Mouse (Mus musculus) heart, embryonic 13.5 days (tissue): ENCODE data around the gene Pou2f2. TPM values are rescaled to one million over a fixed set of nuclear protein-coding genes. Genes with fewer than 3 reads are reported as not detected.
"Not testable (repeated sequence)": the region's sequence is repeated elsewhere in the genome, so short reads cannot be mapped to it uniquely, and the experiment has no call there.

ENCODE experiments used
- ATAC-seq: fragments of 200-750 bp; cut with Nextera tagmentation; 2 replicates; pipeline ENCODE4 v1.8.0; 2017; ENCODE audit warnings: moderate TSS enrichment; ENCODE audit not compliant: insufficient number of reproducible peaks, low FRiP score, low TSS enrichment; ENCODE audit errors: extremely low read depth
- H3K27ac ChIP-seq: fragments of 300-500 bp; sonication (generic); replicated peaks from 2 replicates; pipeline ENCODE4 v1.5.1; 2015; ENCODE audit warnings: moderate library complexity, mild to moderate bottlenecking, inconsistent platforms
- H3K27me3 ChIP-seq: fragments of 300-500 bp; sonication (generic); replicated peaks from 2 replicates; pipeline ENCODE4 v1.6.1; 2015; ENCODE audit warnings: mild to moderate bottlenecking, inconsistent platforms
- H3K36me3 ChIP-seq: fragments of 300-500 bp; sonication (generic); 2 replicates; pipeline ENCODE4 v1.6.1; 2015; ENCODE audit warnings: mild to moderate bottlenecking, inconsistent platforms
- H3K4me1 ChIP-seq: fragments of 300-500 bp; sonication (generic); 2 replicates; pipeline ENCODE4 v1.6.1; 2015; ENCODE audit warnings: inconsistent platforms
- H3K4me2 ChIP-seq: fragments of 300-500 bp; sonication (generic); 2 replicates; pipeline ENCODE4 v1.6.1; 2015; ENCODE audit warnings: inconsistent platforms, mild to moderate bottlenecking, moderate library complexity
- H3K4me3 ChIP-seq: fragments of 300-500 bp; sonication (generic); 2 replicates; pipeline ENCODE4 v1.5.1; 2015; ENCODE audit warnings: moderate library complexity, mild to moderate bottlenecking, inconsistent platforms
- H3K9ac ChIP-seq: fragments of 300-500 bp; sonication (generic); 2 replicates; pipeline ENCODE4 v1.6.1; 2015; ENCODE audit warnings: inconsistent platforms, mild to moderate bottlenecking, moderate library complexity
- H3K9me3 ChIP-seq: fragments of 300-500 bp; sonication (generic); 2 replicates; pipeline ENCODE4 v1.6.1; 2016; ENCODE audit warnings: inconsistent platforms
- WGBS: fragments of 180-500 bp; shearing (Covaris S2); methylation state at CpG from one replicate; pipeline ENCODE4 v1.1.7; 2015; ENCODE audit warnings: mixed read lengths; 5-methylcytosine and 5-hydroxymethylcytosine counted together
- microRNA-seq: library from miRNA; unstranded; fragments of <30 nt; microRNA quantifications from one replicate; pipeline ENCODE4, GENCODE M21; 2016
- polyA plus RNA-seq: library from polyadenylated mRNA; unstranded; fragments of >200 nt; fragmentation: Nextera tagmentation; extraction: Ambion mirVana; gene quantifications from 2 replicates; pipeline ENCODE4 v1.2.1, GENCODE M21; 2015

Pou2f2 gene
- polyA plus RNA-seq, 1 experiment from 2014 or later, result 0.43 TPM

DNA sequence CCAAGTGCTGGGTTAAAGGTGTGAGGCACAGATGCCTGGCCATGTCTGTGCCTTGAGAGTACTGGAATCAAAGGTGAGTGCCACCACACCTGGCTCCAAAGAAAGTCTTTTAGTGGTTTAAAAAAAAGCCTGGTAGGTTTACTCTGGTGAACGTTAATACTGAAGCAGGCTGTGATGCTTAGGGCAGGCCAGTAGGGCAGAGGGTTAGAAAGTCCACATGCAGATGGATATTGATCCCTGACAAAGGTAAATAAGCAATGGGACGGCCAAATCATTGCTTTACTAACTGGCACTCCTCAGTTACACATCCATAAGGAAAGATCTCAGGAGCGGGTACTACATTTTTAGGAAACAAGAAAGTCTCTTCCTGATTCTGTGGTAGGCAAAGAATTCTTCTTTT, 126.9 kb downstream of the Pou2f2 start:
- Histone ChIP-seq H3K27me3 (no peaks in the 10 kb centered on the region), H3K9me3 (no peaks in the 10 kb centered on the region), H3K4me2 (no peak overlapping the region), H3K4me3 (no peak overlapping the region), H3K4me1 (peaks cover 25% of the 10 kb centered on the region), H3K36me3 (peaks cover 85% of the 10 kb centered on the region), H3K9ac (no peak overlapping the region), H3K27ac (no peak overlapping the region)
- no peak for ATAC-seq
- 88% methylated on average over 3 of the region's 3 CpGs for WGBS

DNA sequence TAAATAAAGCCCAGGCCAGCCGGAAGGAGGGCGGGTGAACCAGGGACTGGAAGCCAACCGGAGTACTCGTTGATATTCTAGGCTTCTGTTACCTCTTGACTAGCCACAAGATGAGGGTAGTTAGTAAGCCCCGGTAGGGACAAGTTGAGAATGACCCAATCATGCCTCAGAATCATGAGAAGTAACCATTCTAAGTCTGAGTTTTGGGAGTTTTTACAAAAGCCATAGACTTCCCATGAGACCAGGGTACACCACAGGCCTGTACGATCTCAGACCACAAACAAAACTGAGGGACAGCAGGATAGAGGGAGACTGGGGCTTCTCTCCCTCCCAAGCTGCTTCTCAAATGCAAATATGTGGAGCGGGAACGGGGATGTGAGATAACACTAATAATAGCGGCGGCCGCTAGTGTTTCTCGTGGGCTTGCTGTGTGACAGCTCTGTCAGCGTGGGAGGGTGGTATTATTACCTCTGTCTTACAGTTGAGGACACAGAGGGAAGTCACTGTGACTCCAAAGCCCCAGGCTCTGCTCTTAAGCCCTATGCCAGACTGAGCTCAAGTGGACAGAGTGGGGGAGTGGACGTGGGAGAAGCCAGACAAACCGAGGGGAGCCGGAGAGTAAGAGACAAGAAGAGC, 130.1 kb downstream of the Pou2f2 start:
- Histone ChIP-seq H3K4me2 (no peak overlapping the region), H3K27ac (no peak overlapping the region), H3K4me3 (no peak overlapping the region), H3K27me3 (no peaks in the 10 kb centered on the region), H3K4me1 (peaks cover 13% of the 10 kb centered on the region), H3K9me3 (no peaks in the 10 kb centered on the region), H3K36me3 (peaks cover 82% of the 10 kb centered on the region), H3K9ac (peak overlapping the region; percentile 25; the same call in 1 of the 2 replicates)
- ATAC-seq, result no peak
- WGBS, result 55% methylated on average over 16 of the region's 16 CpGs

DNA sequence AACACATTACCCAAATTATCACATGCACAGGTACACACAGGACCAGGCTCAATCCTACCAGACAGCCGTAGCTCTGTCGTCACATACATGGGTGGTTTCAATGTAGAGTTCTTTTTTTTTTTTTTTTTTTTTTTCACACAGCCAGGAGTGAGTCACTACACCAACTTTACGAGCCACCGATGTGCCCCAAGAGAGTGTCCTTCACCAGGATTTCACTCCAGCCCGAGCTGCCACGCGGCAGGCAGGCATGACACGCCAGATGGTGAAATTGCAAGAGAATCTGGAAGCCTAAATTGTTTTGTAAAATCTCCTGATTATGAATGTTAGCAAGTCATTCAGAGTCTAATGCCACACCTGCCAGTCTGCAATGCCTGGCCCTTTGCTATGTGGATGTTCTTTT, 132.2 kb downstream of the Pou2f2 start:
- H3K27ac ChIP-seq, result no peak overlapping the region
- peaks cover 82% of the 10 kb centered on the region for H3K36me3 ChIP-seq
- no peak for ATAC-seq
- H3K27me3 ChIP-seq, result no peaks in the 10 kb centered on the region
- H3K9me3 ChIP-seq, result no peaks in the 10 kb centered on the region
- 86% methylated on average over 8 of the region's 8 CpGs for WGBS
- H3K4me1 ChIP-seq, result peaks cover 13% of the 10 kb centered on the region
- no peak overlapping the region for H3K9ac ChIP-seq
- H3K4me2 ChIP-seq, result no peak overlapping the region
- no peak overlapping the region for H3K4me3 ChIP-seq

DNA sequence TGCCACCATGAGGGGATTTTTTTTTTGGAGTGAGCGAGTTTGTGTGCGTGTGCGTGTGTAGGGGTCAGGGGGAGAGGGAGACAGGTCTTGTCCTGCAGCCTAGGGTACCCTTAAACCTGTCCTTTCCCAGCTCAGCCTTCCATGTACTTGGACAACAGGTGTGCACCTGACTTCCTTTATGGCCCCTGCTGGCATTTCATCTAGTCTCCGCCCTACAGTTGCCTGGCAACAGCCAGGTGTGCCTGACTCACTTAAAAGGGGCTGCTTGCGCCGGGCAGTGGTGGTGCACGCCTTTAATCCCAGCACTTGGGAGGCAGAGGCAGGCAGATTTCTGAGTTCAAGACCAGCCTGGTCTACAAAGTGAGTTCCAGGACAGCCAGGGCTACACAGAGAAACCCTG, 134.9 kb downstream of the Pou2f2 start:
- not testable (repeated sequence) for H3K27me3 ChIP-seq, H3K4me1 ChIP-seq, H3K4me3 ChIP-seq, H3K9ac ChIP-seq, H3K4me2 ChIP-seq, H3K27ac ChIP-seq, ATAC-seq, H3K9me3 ChIP-seq
- peaks cover 91% of the 10 kb centered on the region for H3K36me3 ChIP-seq
- WGBS, result 86% methylated on average over 7 of the region's 7 CpGs

DNA sequence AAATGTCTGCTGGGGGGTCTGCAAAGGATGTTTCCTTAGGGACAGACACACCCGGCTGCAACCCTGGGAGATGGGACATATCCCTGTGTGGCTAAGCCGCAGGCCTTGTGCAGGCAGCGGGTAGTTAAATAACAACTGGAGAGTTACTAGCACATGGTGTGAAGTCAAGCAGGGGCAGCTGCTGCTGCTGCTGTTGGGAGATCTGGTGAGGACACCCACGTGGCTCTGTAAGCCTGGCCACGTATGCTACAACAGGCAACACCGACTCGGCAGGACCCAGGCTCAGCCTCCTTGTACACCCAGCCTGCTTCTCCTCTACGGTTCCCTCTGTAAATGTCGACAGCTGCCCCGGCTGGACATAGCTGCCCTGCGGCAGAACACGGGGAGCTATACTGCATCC, 137.6 kb downstream of the Pou2f2 start:
- Histone ChIP-seq H3K27me3 (no peaks in the 10 kb centered on the region), H3K9me3 (no peaks in the 10 kb centered on the region), H3K4me1 (peaks cover 3% of the 10 kb centered on the region; the same call in 1 of the 2 replicates), H3K27ac (no peak overlapping the region), H3K4me3 (no peak overlapping the region), H3K4me2 (no peak overlapping the region), H3K36me3 (peaks cover 93% of the 10 kb centered on the region), H3K9ac (no peak overlapping the region)
- no peak for ATAC-seq
- WGBS, result 83% methylated on average over 12 of the region's 12 CpGs

Small RNA genes lying within 50 kb of the gene (microRNA-seq; reads per million reads assigned to microRNA genes)
- gene Mir6537 (not detected), gene Mir7048 (not detected)

Other genes starting within 250 kb of the Pou2f2 start
- gene Gm4881, start 235.2 kb downstream of the Pou2f2 start, polyA plus RNA-seq, result not detected in 2 replicates
- 185 and 197 TPM in 2 replicates for gene Rabac1, start 207.0 kb downstream of the Pou2f2 start, polyA plus RNA-seq
- gene Atp1a3, start 173.8 kb downstream of the Pou2f2 start, polyA plus RNA-seq, result 1.4 and 1.6 TPM in 2 replicates
- 4.1 and 4.6 TPM in 2 replicates for gene Grik5, start 107.4 kb downstream of the Pou2f2 start, polyA plus RNA-seq
- gene Zfp574, start 107.2 kb downstream of the Pou2f2 start, polyA plus RNA-seq, result 19.3 and 20.1 TPM in 2 replicates
- 5.3 and 6.6 TPM in 2 replicates for gene Dedd2, start 40.9 kb upstream of the Pou2f2 start, polyA plus RNA-seq
- 2.1 TPM in 2 replicates for gene Zfp526, start 41.7 kb upstream of the Pou2f2 start, polyA plus RNA-seq
- gene Gsk3a, start 58.1 kb upstream of the Pou2f2 start, polyA plus RNA-seq, result 7.8 and 8.2 TPM in 2 replicates
- 11.2 and 14.3 TPM in 2 replicates for gene Erf, start 71.0 kb upstream of the Pou2f2 start, polyA plus RNA-seq
- gene Cic, start 88.0 kb upstream of the Pou2f2 start, polyA plus RNA-seq, result 22.9 and 23.4 TPM in 2 replicates
- gene Pafah1b3, start 118.3 kb upstream of the Pou2f2 start, polyA plus RNA-seq, result 145 and 154 TPM in 2 replicates
- gene Prr19, start 121.7 kb upstream of the Pou2f2 start, polyA plus RNA-seq, result 0.23 and 0.39 TPM in 2 replicates
- gene Tmem145, start 126.4 kb upstream of the Pou2f2 start, polyA plus RNA-seq, result 0.11 and 0.34 TPM in 2 replicates
- 7.0 and 7.5 TPM in 2 replicates for gene Megf8, start 137.4 kb upstream of the Pou2f2 start, polyA plus RNA-seq
- gene Cnfn, start 190.0 kb upstream of the Pou2f2 start, polyA plus RNA-seq, result not detected in 2 replicates
- 5.7 and 6.9 TPM in 2 replicates for gene Lipe, start 219.0 kb upstream of the Pou2f2 start, polyA plus RNA-seq
- 0.27 and 0.40 TPM in 2 replicates for gene Cxcl17, start 233.2 kb upstream of the Pou2f2 start, polyA plus RNA-seq